12 mouse cellular contexts compared by ENCODE assay signal in genomic region chr6:84566825-84567224, GRCm38 (mm10).
"Had no signal": no experiment of that assay in that cellular context is flagged by ENCODE, and none has a peak within 500 bp of the region (broad histone marks: within the 10 kb centered on the region; RNA-seq: fewer than 3 reads in every experiment).

No protein-coding gene starts in this region.

- DNase-seq: retina, postnatal 1 day; right cerebral cortex, adult 18-20 months; right cerebral cortex, postnatal 14 days; right cerebral cortex, postnatal 25 days; right cerebral cortex, postnatal 4 days; spleen, adult 18-20 months; thymus, adult 18-20 months; thymus, adult 2 months; thymus, postnatal 14 days; thymus, postnatal 25 days; thymus, postnatal 36 days; thymus, postnatal 4 days had no signal
